Mouse (Mus musculus) left cerebral cortex, adult 18-20 months (tissue): ENCODE measurements at regions not wholly inside any gene's neighbourhood (a gene's known extent, or its start where the extent isn't known, plus 50 kb on each side); places are given as distances from the start of the nearest gene placed in this dataset.

Source experiments
- DNase-seq, 2 experiments: peaks; one replicate each; pipeline ENCODE4 v3.0.0; 2021 to 2022; ENCODE audit warnings: low spot score in 2 of 2, mixed read lengths in 1 of 2

DNA sequence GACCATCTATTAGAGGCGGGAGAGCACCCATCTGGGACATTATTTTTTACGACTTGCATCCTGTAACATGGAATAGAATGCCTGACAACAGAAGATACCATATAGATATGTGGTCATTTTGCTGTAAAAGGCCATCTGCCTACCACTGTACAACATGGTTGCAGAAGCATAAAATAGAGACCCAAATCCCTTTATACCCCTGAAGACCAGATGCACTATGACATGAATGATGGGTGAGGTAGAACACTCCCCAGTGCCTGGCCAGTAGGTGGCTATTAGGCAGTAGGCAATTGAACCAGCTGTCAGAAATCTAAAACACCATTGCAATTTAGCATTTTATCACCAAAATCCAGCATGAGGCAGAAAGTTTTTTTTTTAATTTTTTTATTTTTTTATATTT is 289.6 kb downstream of the Lmo7 start:
- no peak for DNase-seq

DNA sequence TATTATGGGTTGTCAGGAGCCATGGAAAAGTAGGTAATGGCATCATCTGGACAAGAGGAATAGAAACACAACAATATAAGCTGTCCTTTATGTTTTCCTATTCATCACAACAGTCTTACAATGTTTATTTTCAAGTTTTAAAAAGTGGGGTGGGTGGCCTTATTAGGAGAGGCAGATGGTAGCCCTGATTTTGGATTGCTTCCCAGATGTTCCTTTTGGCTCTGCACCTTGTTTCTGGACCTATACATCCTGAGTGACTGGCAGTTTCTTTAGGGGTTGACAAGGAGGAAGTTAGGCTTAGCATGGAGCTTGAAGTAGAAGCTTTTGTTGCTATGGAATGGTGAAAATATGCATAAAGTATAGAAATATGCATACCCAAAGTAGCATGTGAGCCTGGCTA is 286.8 kb downstream of the Lmo7 start:
- DNase-seq = no peak

DNA sequence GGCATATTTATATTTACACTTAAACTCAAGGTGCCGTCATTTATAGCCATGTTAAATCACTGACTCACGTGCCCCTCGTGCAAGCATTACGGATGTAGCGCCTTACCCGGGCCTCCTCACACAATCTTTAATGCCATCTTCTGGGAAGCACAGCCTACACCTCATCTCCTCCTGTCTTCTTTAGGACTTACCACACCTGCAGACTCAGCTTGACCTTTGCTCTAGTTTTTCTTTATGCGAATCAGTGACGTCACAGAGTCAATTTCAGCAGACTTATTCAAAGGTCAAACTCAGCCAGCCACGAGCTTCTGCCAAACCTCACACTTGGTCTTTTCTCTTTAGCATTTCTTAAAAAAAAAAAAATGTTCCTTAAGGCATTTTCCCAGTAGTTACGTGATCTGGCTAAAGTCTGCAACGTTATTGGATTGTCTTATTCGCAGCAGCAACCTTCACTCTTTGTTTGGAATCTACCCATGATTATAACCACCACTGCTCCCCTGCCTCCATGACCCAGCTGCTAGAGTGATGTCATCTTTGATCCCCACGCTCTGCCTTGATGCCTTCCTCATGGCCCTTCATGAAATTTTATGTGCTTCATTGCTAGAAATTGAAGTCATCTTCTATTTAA is 285.3 kb downstream of the Lmo7 start:
- DNase-seq = no peak

DNA sequence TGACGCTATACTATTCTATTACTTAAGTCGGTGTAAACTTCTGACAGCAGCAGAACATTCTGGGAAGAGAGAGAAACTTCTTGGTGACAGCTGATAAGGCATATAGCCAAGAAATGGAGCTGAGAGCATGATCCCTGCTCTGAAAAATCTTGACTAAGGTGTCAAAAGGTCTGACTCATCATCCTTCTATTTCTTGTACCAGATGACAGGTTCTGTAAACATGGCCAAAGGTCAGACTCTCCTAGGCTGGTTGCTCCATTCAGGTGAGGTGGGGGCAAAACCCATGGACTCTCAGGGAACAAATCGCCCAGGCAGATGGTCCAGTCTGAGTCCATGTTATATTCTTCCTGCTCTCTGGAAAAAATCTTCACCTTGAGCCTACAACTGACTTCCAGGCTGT is 283.5 kb downstream of the Lmo7 start:
- no peak for DNase-seq

DNA sequence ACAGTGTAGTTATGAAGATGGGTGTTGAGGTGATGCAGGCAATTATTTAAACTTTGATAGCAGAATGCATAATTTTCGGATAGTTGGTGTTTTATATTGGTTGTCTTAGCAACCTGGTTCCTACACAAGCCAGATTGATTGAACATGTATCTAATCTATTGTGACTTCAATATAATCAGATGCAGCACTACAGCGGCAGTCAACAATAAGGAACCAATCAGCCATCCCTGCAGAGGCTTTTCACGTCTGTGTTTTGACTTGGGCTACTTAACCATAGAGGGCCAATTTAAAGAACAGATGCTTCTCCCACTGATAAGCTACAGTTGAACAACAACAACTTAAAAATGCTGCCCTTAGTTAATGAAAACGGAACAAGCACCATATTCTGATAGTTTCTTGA is 267.8 kb downstream of the Lmo7 start:
- no peak for DNase-seq

DNA sequence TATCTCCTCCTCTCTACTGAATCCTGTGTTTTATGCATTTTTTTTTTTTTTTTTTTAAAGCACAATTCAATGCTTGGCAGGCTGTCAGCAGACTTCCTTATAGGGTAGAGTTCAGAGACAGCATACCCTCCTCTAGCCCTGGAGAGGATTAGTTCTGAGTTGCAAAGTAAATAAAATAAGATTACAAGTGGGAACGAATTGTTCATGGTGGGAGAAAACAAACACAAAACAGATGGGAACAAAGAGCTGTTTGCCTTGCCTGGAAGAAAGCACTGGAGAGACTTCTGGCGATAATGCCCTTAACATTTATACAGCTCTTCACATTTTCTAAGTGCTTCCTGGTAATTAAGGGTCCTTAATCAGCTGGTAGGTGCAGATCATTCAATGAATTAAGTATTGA is 254.6 kb downstream of the Lmo7 start:
- no peak for DNase-seq
